Mouse (Mus musculus): ENCODE results near the gene Cyth1. TPM values are rescaled to one million over a fixed set of nuclear protein-coding genes. Genes with fewer than 3 reads are reported as not detected.

The Cyth1 gene
- polyA plus RNA-seq, 1 experiment from 2014 or later: 9.6 TPM

DNA sequence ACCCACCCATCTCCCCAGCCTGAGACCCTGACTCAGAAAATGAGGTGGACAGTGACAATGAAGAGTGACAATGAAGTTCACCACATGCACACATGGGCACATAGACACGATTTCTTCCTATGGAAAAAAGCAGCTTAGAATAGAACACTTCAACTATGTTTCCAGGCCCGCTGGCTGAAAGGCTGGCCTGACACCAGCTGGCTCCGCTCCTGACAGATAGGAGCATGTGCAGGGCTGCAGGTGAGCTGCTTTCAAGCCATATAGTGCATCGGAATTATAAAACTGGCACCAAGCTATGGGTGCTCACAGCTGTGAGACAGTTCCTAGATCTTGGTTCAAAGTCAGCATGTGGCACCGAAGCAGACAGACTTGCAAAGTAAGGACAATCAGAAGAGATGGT is 78.1 kb downstream of the Cyth1 start:
- ATAC-seq: no peak
- WGBS: 90% methylated on average over 5 of the region's 5 CpGs
- no peak overlapping the region for H3K4me2 ChIP-seq (ENCODE audit: low read depth, low read length)
- no peaks in the 10 kb centered on the region for H3K27me3 ChIP-seq (replicated peaks; ENCODE audit: control insufficient read depth, insufficient read depth, low read length)
- no peak overlapping the region for H3K27ac ChIP-seq (ENCODE audit: low read length)
- H3K9ac ChIP-seq (ENCODE audit: low read depth, low read length): no peak overlapping the region
- H3K9me3 ChIP-seq (ENCODE audit: control insufficient read depth, low read length): no peaks in the 10 kb centered on the region
- no peak overlapping the region for H3K4me3 ChIP-seq (ENCODE audit: low read length)
- H3K36me3 ChIP-seq (ENCODE audit: control insufficient read depth, insufficient read depth, low read length): 0 out of 2 replicates have a peak, but pooled peaks cover 4% of the 10 kb centered on the region
- peaks cover 6% of the 10 kb centered on the region for H3K4me1 ChIP-seq (ENCODE audit: control insufficient read depth, insufficient read depth, low read length)

DNA sequence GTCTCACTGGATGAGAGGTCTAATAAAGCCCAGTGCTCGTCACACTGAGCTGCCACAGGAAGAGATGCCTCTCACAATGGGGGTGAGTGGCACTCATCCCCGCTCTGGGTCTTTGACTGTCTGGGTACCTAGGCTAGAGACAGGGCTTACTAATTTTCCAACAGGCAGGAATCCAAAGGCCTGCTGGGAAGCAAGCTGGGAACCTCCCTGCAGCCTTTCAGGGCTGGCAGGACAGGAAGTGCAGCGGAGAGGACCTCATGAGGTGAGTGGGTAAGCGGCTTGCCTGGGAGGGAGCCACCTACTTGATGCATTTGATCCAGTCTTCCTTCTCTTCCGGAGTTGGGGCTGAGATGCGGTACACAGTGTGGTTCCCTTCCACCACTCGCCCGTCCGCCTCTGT is 79.7 kb downstream of the Cyth1 start:
- no peaks in the 10 kb centered on the region for H3K27me3 ChIP-seq (replicated peaks; ENCODE audit: control insufficient read depth, insufficient read depth, low read length)
- no peak overlapping the region for H3K4me2 ChIP-seq (ENCODE audit: low read depth, low read length)
- H3K4me3 ChIP-seq (ENCODE audit: low read length): no peak overlapping the region
- no peak overlapping the region for H3K9ac ChIP-seq (ENCODE audit: low read depth, low read length)
- H3K9me3 ChIP-seq (ENCODE audit: control insufficient read depth, low read length): no peaks in the 10 kb centered on the region
- peaks cover 9% of the 10 kb centered on the region for H3K4me1 ChIP-seq (ENCODE audit: control insufficient read depth, insufficient read depth, low read length)
- ATAC-seq: no peak
- 0 out of 2 replicates have a peak, but pooled peaks cover 4% of the 10 kb centered on the region for H3K36me3 ChIP-seq (ENCODE audit: control insufficient read depth, insufficient read depth, low read length)
- WGBS: 74% methylated on average over 9 of the region's 9 CpGs
- H3K27ac ChIP-seq (ENCODE audit: low read length): no peak overlapping the region

DNA sequence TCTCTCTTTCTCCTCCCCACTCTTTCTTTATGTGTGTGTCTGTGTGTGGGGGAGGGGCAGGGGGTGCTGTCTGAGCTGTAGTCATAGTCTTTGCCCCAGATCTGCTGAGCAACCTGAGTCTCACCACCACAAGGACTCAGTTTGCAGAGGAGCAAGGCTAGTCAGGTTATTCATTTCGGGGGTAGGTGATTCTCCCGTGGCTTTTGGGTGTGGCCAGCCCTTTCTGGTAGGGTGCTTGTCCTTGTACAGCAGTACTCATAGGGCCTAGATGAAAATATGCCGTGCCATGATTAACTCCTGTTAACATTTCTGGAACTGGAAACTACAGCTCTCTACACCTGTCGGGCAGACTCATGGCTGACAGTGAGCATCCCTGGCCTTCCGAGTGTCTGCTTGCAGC is 81.8 kb downstream of the Cyth1 start:
- Histone ChIP-seq H3K36me3 (ENCODE audit: control insufficient read depth, insufficient read depth, low read length) (0 out of 2 replicates have a peak, but pooled peaks cover 4% of the 10 kb centered on the region), H3K27ac (ENCODE audit: low read length) (no peak overlapping the region), H3K4me3 (ENCODE audit: low read length) (no peak overlapping the region), H3K9me3 (ENCODE audit: control insufficient read depth, low read length) (no peaks in the 10 kb centered on the region), H3K9ac (ENCODE audit: low read depth, low read length) (no peak overlapping the region), H3K4me2 (ENCODE audit: low read depth, low read length) (no peak overlapping the region), H3K27me3 (replicated peaks; ENCODE audit: control insufficient read depth, insufficient read depth, low read length) (no peaks in the 10 kb centered on the region), H3K4me1 (ENCODE audit: control insufficient read depth, insufficient read depth, low read length) (peaks cover 9% of the 10 kb centered on the region)
- no peak for ATAC-seq
- WGBS: 83% methylated on average over 5 of the region's 5 CpGs

DNA sequence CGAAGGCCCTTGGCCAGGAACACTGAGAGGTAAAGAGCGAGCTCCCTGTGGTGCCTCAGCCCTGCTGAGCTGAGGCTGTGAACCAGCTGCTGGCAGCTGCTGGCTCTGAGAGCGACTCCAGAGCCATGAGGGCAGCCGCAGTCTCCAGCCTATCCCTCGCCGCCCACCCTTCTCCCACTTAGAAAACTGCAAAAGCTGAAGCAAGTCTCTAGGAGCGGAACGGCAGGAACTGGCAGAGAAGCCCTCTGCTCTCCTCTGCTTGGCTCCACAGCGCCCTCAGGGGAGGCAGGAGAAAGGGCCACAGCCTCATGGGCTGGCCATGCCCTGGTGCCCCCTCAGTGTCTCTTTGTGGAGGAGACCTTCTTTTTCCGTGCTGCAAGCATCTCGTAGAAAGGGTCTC is 82.7 kb downstream of the Cyth1 start:
- Histone ChIP-seq H3K27me3 (replicated peaks; ENCODE audit: control insufficient read depth, insufficient read depth, low read length) (no peaks in the 10 kb centered on the region), H3K9ac (ENCODE audit: low read depth, low read length) (no peak overlapping the region), H3K36me3 (ENCODE audit: control insufficient read depth, insufficient read depth, low read length) (0 out of 2 replicates have a peak, but pooled peaks cover 3% of the 10 kb centered on the region), H3K4me3 (ENCODE audit: low read length) (no peak overlapping the region), H3K4me2 (ENCODE audit: low read depth, low read length) (no peak overlapping the region), H3K27ac (ENCODE audit: low read length) (peak overlapping the region; percentile 78), H3K9me3 (ENCODE audit: control insufficient read depth, low read length) (no peaks in the 10 kb centered on the region), H3K4me1 (ENCODE audit: control insufficient read depth, insufficient read depth, low read length) (peaks cover 9% of the 10 kb centered on the region)
- peak; percentile 71 for ATAC-seq
- WGBS: 55% methylated on average over 11 of the region's 11 CpGs

DNA sequence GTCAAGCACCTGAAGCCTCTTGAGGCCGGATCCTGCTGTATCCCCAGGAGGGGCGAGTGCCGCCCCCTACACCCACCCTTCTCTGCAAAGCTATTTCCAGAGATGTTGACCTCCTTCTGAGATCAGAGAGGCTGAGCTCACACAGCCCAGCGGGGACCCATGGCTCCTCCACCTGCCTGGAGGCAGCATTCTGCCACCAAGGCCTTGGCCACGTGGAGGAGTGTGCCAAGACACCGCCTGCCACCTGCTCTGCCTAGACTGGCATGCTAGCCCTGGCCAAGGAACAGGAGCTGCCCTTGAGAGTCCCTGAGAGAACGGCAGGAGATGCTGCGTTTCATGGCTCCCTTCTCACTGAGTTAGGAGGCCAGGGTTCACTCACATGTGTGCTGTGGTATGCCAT is 83.8 kb downstream of the Cyth1 start:
- Histone ChIP-seq H3K27ac (ENCODE audit: low read length) (no peak overlapping the region), H3K9me3 (ENCODE audit: control insufficient read depth, low read length) (no peaks in the 10 kb centered on the region), H3K36me3 (ENCODE audit: control insufficient read depth, insufficient read depth, low read length) (no peaks in the 10 kb centered on the region), H3K4me1 (ENCODE audit: control insufficient read depth, insufficient read depth, low read length) (peaks cover 9% of the 10 kb centered on the region), H3K4me2 (ENCODE audit: low read depth, low read length) (no peak overlapping the region), H3K9ac (ENCODE audit: low read depth, low read length) (no peak overlapping the region), H3K4me3 (ENCODE audit: low read length) (no peak overlapping the region), H3K27me3 (replicated peaks; ENCODE audit: control insufficient read depth, insufficient read depth, low read length) (no peaks in the 10 kb centered on the region)
- WGBS: 77% methylated on average over 8 of the region's 8 CpGs
- no peak for ATAC-seq

DNA sequence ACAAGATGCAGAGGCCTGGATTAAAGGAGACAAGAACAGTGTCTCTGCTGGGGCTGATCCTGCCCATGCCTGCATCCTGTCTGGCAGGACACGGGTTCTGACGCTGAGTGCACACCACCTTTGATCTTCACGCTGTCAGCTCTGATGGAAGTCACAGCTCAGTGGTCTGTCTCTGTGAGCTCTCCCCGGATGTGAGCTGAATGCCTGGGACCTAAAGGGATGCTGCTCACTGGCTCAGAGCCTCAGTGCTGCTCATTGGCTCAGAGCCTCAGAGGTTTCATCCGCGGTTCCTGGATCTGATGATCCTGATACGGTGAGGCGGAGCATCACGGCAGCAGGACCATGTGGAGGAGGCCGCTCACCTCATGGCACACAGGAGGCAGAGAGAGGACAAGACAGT is 86.1 kb downstream of the Cyth1 start:
- Histone ChIP-seq H3K36me3 (ENCODE audit: control insufficient read depth, insufficient read depth, low read length) (no peaks in the 10 kb centered on the region), H3K27ac (ENCODE audit: low read length) (no peak overlapping the region), H3K4me2 (ENCODE audit: low read depth, low read length) (no peak overlapping the region), H3K27me3 (replicated peaks; ENCODE audit: control insufficient read depth, insufficient read depth, low read length) (no peaks in the 10 kb centered on the region), H3K9ac (ENCODE audit: low read depth, low read length) (no peak overlapping the region), H3K9me3 (ENCODE audit: control insufficient read depth, low read length) (no peaks in the 10 kb centered on the region), H3K4me3 (ENCODE audit: low read length) (no peak overlapping the region), H3K4me1 (ENCODE audit: control insufficient read depth, insufficient read depth, low read length) (peaks cover 9% of the 10 kb centered on the region)
- no peak for ATAC-seq
- WGBS: 56% methylated on average over 10 of the region's 10 CpGs

DNA sequence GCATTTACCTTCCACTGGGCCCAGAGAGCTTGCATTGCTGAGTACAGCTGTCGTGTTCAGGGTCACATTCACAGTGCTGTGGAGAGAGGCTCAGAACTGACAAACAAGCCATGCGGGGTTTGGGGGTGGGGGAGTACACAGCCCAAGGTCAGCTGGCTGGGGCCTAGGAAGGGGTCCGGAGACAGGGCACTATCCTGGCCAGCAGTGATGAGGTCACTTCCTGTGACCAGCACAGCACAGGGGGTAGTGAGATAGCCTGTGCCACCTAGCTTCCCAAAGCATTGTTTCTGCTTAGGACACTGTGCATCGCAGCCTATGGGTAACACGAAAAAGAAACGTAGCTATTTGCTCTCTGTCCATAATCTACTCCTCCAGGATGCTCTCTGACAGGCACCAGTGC is 87.2 kb downstream of the Cyth1 start:
- no peaks in the 10 kb centered on the region for H3K27me3 ChIP-seq (replicated peaks; ENCODE audit: control insufficient read depth, insufficient read depth, low read length)
- H3K9me3 ChIP-seq (ENCODE audit: control insufficient read depth, low read length): no peaks in the 10 kb centered on the region
- H3K4me2 ChIP-seq (ENCODE audit: low read depth, low read length): no peak overlapping the region
- peaks cover 9% of the 10 kb centered on the region for H3K4me1 ChIP-seq (ENCODE audit: control insufficient read depth, insufficient read depth, low read length)
- 60% methylated on average over 6 of the region's 6 CpGs for WGBS
- H3K36me3 ChIP-seq (ENCODE audit: control insufficient read depth, insufficient read depth, low read length): no peaks in the 10 kb centered on the region
- no peak overlapping the region for H3K9ac ChIP-seq (ENCODE audit: low read depth, low read length)
- ATAC-seq: no peak
- H3K27ac ChIP-seq (ENCODE audit: low read length): no peak overlapping the region
- no peak overlapping the region for H3K4me3 ChIP-seq (ENCODE audit: low read length)

DNA sequence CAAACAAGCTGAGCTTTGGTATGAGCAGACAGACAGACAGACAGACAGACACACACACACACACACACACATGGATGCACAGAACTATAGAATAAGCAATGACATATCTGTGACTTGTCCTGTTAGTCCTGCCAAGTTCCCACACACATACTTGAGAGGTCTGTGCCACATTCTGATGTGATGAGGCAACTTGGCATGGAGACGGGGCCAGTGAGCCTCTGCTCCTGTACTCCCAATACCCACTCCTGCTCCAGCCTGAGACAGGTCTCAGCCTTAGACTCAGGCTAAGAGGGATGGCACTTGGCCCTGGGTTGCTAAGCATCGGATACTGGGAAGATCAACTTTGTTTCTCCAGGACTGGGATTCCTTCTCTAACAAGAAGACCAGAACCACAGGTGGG is 87.6 kb downstream of the Cyth1 start:
- H3K27ac ChIP-seq (ENCODE audit: low read length): no peak overlapping the region
- no peaks in the 10 kb centered on the region for H3K36me3 ChIP-seq (ENCODE audit: control insufficient read depth, insufficient read depth, low read length)
- no peaks in the 10 kb centered on the region for H3K9me3 ChIP-seq (ENCODE audit: control insufficient read depth, low read length)
- peaks cover 6% of the 10 kb centered on the region for H3K4me1 ChIP-seq (ENCODE audit: control insufficient read depth, insufficient read depth, low read length)
- no peaks in the 10 kb centered on the region for H3K27me3 ChIP-seq (replicated peaks; ENCODE audit: control insufficient read depth, insufficient read depth, low read length)
- H3K4me3 ChIP-seq (ENCODE audit: low read length): no peak overlapping the region
- no peak overlapping the region for H3K9ac ChIP-seq (ENCODE audit: low read depth, low read length)
- no peak overlapping the region for H3K4me2 ChIP-seq (ENCODE audit: low read depth, low read length)
- no peak for ATAC-seq
- 81% methylated on average over 2 of the region's 2 CpGs for WGBS

DNA sequence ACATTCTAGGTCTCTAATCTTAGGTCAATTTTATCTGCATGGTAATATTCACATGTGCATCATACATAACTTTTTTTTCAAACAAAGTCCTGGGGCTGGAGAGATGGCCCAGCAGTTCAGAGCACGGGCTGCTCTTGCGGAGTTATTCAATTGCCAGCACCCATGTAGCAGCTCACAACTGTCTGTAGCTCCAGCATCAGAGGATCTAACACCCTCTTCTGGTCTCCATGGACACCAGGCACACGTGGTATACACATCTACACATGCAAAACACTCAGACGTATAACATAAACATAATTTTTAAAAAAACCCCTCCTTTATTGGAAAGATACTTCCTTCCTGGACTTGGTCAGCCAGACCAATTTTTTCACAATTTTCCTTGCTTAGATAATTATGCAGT is 89.6 kb downstream of the Cyth1 start:
- H3K36me3 ChIP-seq (ENCODE audit: control insufficient read depth, insufficient read depth, low read length): no peaks in the 10 kb centered on the region
- H3K9ac ChIP-seq (ENCODE audit: low read depth, low read length): no peak overlapping the region
- 54% methylated on average over 4 of the region's 4 CpGs for WGBS
- no peaks in the 10 kb centered on the region for H3K9me3 ChIP-seq (ENCODE audit: control insufficient read depth, low read length)
- no peaks in the 10 kb centered on the region for H3K27me3 ChIP-seq (replicated peaks; ENCODE audit: control insufficient read depth, insufficient read depth, low read length)
- no peak overlapping the region for H3K4me2 ChIP-seq (ENCODE audit: low read depth, low read length)
- H3K27ac ChIP-seq (ENCODE audit: low read length): no peak overlapping the region
- no peak overlapping the region for H3K4me3 ChIP-seq (ENCODE audit: low read length)
- no peak for ATAC-seq
- H3K4me1 ChIP-seq (ENCODE audit: control insufficient read depth, insufficient read depth, low read length): no peaks in the 10 kb centered on the region; the same call in none of the 2 replicates

DNA sequence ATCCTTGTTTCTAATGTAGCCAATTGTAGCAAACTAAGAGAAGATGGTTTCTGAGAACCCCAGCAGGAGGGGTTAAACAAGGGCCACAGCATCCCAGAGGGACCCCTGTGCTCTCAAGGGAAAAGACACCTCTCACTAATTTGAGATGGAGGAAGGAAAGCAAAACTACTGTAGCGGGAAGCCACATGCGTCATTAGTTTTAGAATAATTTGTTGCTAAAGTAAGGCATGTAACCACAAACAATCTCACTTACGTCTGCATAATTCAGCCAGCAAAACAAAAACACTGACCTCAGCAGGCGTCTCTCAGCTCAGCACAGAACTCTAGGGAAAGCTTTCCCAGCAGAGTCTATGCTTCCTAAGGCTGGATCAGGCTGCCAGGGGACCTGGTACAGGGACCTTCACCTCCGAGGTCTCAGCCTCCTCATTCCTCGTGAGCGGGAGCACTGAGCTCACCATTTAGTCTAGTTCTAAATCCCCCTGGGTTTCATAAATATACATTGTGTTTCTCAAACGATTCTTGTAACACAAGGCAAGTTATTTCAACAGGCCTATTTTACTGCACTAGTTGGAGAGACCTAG is 91.8 kb downstream of the Cyth1 start:
- Histone ChIP-seq H3K4me1 (ENCODE audit: control insufficient read depth, insufficient read depth, low read length) (no peaks in the 10 kb centered on the region; the same call in none of the 2 replicates), H3K4me2 (ENCODE audit: low read depth, low read length) (no peak overlapping the region), H3K9ac (ENCODE audit: low read depth, low read length) (no peak overlapping the region), H3K27me3 (replicated peaks; ENCODE audit: control insufficient read depth, insufficient read depth, low read length) (no peaks in the 10 kb centered on the region), H3K27ac (ENCODE audit: low read length) (no peak overlapping the region), H3K4me3 (ENCODE audit: low read length) (no peak overlapping the region), H3K9me3 (ENCODE audit: control insufficient read depth, low read length) (0 out of 2 replicates have a peak, but pooled peaks cover 3% of the 10 kb centered on the region), H3K36me3 (ENCODE audit: control insufficient read depth, insufficient read depth, low read length) (no peaks in the 10 kb centered on the region)
- ATAC-seq: no peak
- WGBS: 76% methylated on average over 8 of the region's 8 CpGs

All from intestine, embryonic 16.5 days (tissue).